20 mouse cellular contexts compared by ENCODE assay signal in the genomic region with DNA sequence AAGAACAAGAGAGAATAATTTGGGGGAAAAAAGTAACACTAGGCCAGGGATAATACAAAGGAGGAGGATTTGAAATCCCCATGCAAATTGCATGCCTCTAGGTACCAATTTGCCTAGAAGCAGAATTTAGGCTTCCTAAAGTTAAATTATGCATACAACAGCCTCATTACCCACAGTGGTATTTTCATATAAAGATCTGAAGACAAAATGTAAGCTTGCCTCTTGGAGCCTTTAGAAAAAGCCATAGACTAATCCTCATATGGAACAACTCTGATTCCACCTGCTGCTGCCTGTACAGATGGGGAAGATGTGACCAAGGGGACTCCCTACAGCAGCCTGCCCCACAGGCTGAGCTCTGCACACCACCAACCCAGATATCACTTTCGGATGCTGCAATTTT.
DNase-seq lines count a peak whose midpoint lies in the region; ATAC-seq and TF ChIP-seq lines count a peak whose summit lies in the region.
"Had no signal": no experiment of that assay in that cellular context is flagged by ENCODE, and none has a peak within 500 bp of the region (broad histone marks: within the 10 kb centered on the region; RNA-seq: fewer than 3 reads in every experiment).

No protein-coding gene starts in this region.

- no peaks in the 10 kb centered on the region for H3K9me3 ChIP-seq in forebrain, postnatal 0 days (ENCODE audit: low read length)
- H3K9me3 ChIP-seq in forebrain, embryonic 14.5 days (replicated peaks; ENCODE audit: control insufficient read depth, low read length): no peaks in the 10 kb centered on the region
- no peaks in the 10 kb centered on the region for H3K9me3 ChIP-seq in intestine, embryonic 15.5 days
- H3K9me3 ChIP-seq: embryonic facial prominence, embryonic 15.5 days; G1E; heart, embryonic 13.5 days had no signal

- peak overlapping the region; percentile 54 for H3K27ac ChIP-seq in forebrain, postnatal 0 days (ENCODE audit: low read depth, low read length)
- no peak overlapping the region for H3K27ac ChIP-seq in forebrain, embryonic 14.5 days (ENCODE audit: low read depth, low read length)
- H3K27ac ChIP-seq in intestine, embryonic 15.5 days: no peak overlapping the region
- H3K27ac ChIP-seq: embryonic facial prominence, embryonic 15.5 days; heart, embryonic 13.5 days; hindbrain, postnatal 0 days had no signal

- TF ChIP-seq CTCF in forebrain, postnatal 0 days (IDR thresholded peaks at IDR 0.05; ENCODE audit: low read depth): no peak

- no peaks in the 10 kb centered on the region for H3K27me3 ChIP-seq in forebrain, postnatal 0 days (ENCODE audit: insufficient read depth, low read length)
- H3K27me3 ChIP-seq in forebrain, embryonic 14.5 days (replicated peaks; ENCODE audit: control insufficient read depth, insufficient read depth, low read length): no peaks in the 10 kb centered on the region
- no peaks in the 10 kb centered on the region for H3K27me3 ChIP-seq in intestine, embryonic 15.5 days (replicated peaks)
- H3K27me3 ChIP-seq: embryonic facial prominence, embryonic 15.5 days; heart, embryonic 13.5 days had no signal

- H3K36me3 ChIP-seq in forebrain, postnatal 0 days (ENCODE audit: insufficient read depth): no peaks in the 10 kb centered on the region
- no peaks in the 10 kb centered on the region for H3K36me3 ChIP-seq in forebrain, embryonic 14.5 days (ENCODE audit: control insufficient read depth, insufficient read depth, low read length)
- no peaks in the 10 kb centered on the region for H3K36me3 ChIP-seq in intestine, embryonic 15.5 days
- H3K36me3 ChIP-seq: embryonic facial prominence, embryonic 15.5 days; G1E; heart, embryonic 13.5 days had no signal

- H3K4me2 ChIP-seq in forebrain, postnatal 0 days (ENCODE audit: low read depth): no peak overlapping the region
- H3K4me2 ChIP-seq in forebrain, embryonic 14.5 days (ENCODE audit: low read length): no peak overlapping the region
- no peak overlapping the region for H3K4me2 ChIP-seq in intestine, embryonic 15.5 days (replicated peaks)
- H3K4me2 ChIP-seq: embryonic facial prominence, embryonic 15.5 days; heart, embryonic 13.5 days had no signal

- 0 out of 2 replicates have a peak, but pooled peaks cover 3% of the 10 kb centered on the region for H3K4me1 ChIP-seq in forebrain, postnatal 0 days (ENCODE audit: insufficient read depth)
- no peaks in the 10 kb centered on the region for H3K4me1 ChIP-seq in forebrain, embryonic 14.5 days (ENCODE audit: control insufficient read depth, insufficient read depth, low read length)
- H3K4me1 ChIP-seq in intestine, embryonic 15.5 days (replicated peaks): no peaks in the 10 kb centered on the region
- H3K4me1 ChIP-seq: embryonic facial prominence, embryonic 15.5 days; heart, embryonic 13.5 days had no signal

- no peak for DNase-seq in forebrain, postnatal 0 days
- no peak for DNase-seq in forebrain, embryonic 14.5 days (ENCODE audit: low spot score)
- DNase-seq in layer of hippocampus, adult 9-11 months: peak; percentile 14
- no peak for DNase-seq in layer of hippocampus, postnatal 10 days (ENCODE audit: low spot score in 2 of 2)
- DNase-seq in brain, adult 2 months (ENCODE audit: low read depth, low spot score): peak; percentile 37
- DNase-seq in telencephalon, adult 2 months (ENCODE audit: low read depth, low spot score): peak; percentile 27
- DNase-seq: adrenal gland, adult 8-10 months; B cell, adult 2 months; cerebellum, adult 11 months; gastrocnemius, postnatal 36 days; heart, adult 11 months; heart, postnatal 36 days; kidney, adult 18-20 months had no signal

- H3K9ac ChIP-seq in forebrain, postnatal 0 days: no peak overlapping the region
- H3K9ac ChIP-seq in forebrain, embryonic 14.5 days (ENCODE audit: low read length): no peak overlapping the region
- H3K9ac ChIP-seq in intestine, embryonic 15.5 days: no peak overlapping the region
- H3K9ac ChIP-seq: embryonic facial prominence, embryonic 15.5 days; heart, embryonic 13.5 days had no signal

- peak; percentile 19 for ATAC-seq in forebrain, postnatal 0 days
- ATAC-seq in forebrain, embryonic 14.5 days: no peak
- no peak for ATAC-seq in intestine, embryonic 15.5 days
- ATAC-seq: CD4-positive, CD25-positive, alpha-beta regulatory T cell, adult 4 months had no signal

- H3K4me3 ChIP-seq in forebrain, postnatal 0 days (ENCODE audit: low read depth, low read length): no peak overlapping the region
- H3K4me3 ChIP-seq in forebrain, embryonic 14.5 days (ENCODE audit: low read depth, low read length): no peak overlapping the region
- no peak overlapping the region for H3K4me3 ChIP-seq in intestine, embryonic 15.5 days (replicated peaks)
- H3K4me3 ChIP-seq: embryonic facial prominence, embryonic 15.5 days; erythroblast, embryonic 14.5 days; heart, embryonic 13.5 days had no signal

- WGBS in forebrain, postnatal 0 days: 80% methylated on average over 1 of the region's 1 CpGs
- 92% methylated on average over 1 of the region's 1 CpGs for WGBS in forebrain, embryonic 14.5 days
- 77% methylated on average over 1 of the region's 1 CpGs for WGBS in intestine, embryonic 15.5 days

Comparison
In these comparisons a context has a peak if more than half of its experiments do, and no peak if none do; other contexts are left out.
1. DNase-seq: peak in layer of hippocampus, adult 9-11 months (single experiment), brain, adult 2 months (single experiment) and telencephalon, adult 2 months (single experiment); none in forebrain, postnatal 0 days (single experiment), forebrain, embryonic 14.5 days (single experiment) and layer of hippocampus, postnatal 10 days (0 of 2).